Mouse (Mus musculus) midbrain, embryonic 15.5 days (tissue): ENCODE results near the gene Prickle1. TPM values are rescaled to one million over a fixed set of nuclear protein-coding genes. Genes with fewer than 3 reads are reported as not detected.
A peak's percentile ranks its signal among the peaks of the same experiment; 100 is the strongest.

ENCODE experiments used
- ATAC-seq: fragments of 200-750 bp; cut with Nextera tagmentation; replicated peaks from 2 replicates; pipeline ENCODE4 v1.8.0; 2017; ENCODE audit warnings: moderate TSS enrichment
- H3K27ac ChIP-seq: fragments of 300-500 bp; sonication (generic); 2 replicates; pipeline ENCODE4 v1.5.1; 2015; ENCODE audit warnings: mild to moderate bottlenecking, inconsistent platforms
- H3K27me3 ChIP-seq: fragments of 300-500 bp; sonication (generic); replicated peaks from 2 replicates; pipeline ENCODE4 v1.6.1; 2015; ENCODE audit warnings: inconsistent platforms
- H3K36me3 ChIP-seq: fragments of 300-500 bp; sonication (generic); replicated peaks from 2 replicates; pipeline ENCODE4 v1.6.1; 2015; ENCODE audit warnings: inconsistent platforms
- H3K4me1 ChIP-seq: fragments of 300-500 bp; sonication (generic); 2 replicates; pipeline ENCODE4 v1.6.1; 2015; ENCODE audit warnings: inconsistent platforms
- H3K4me2 ChIP-seq: fragments of 300-500 bp; sonication (generic); 2 replicates; pipeline ENCODE4 v1.6.1; 2015; ENCODE audit warnings: inconsistent platforms, mild to moderate bottlenecking, moderate library complexity
- H3K4me3 ChIP-seq: fragments of 300-500 bp; sonication (generic); 2 replicates; pipeline ENCODE4 v1.5.1; 2015; ENCODE audit warnings: mild to moderate bottlenecking, inconsistent platforms
- H3K9ac ChIP-seq: fragments of 300-500 bp; sonication (generic); 2 replicates; pipeline ENCODE4 v1.6.1; 2015; ENCODE audit warnings: mild to moderate bottlenecking, inconsistent platforms
- H3K9me3 ChIP-seq: fragments of 300-500 bp; sonication (generic); 2 replicates; pipeline ENCODE4 v1.6.1; 2016; ENCODE audit warnings: inconsistent platforms
- WGBS: fragments of 180-500 bp; shearing (Covaris S2); methylation state at CpG from one replicate; pipeline ENCODE4 v1.1.7; 2015; ENCODE audit warnings: mixed read lengths; 5-methylcytosine and 5-hydroxymethylcytosine counted together
- polyA plus RNA-seq: library from polyadenylated mRNA; unstranded; fragments of >200 nt; fragmentation: Nextera tagmentation; extraction: Ambion mirVana; gene quantifications from 2 replicates; pipeline ENCODE4 v1.2.1, GENCODE M21; 2015

Gene Prickle1
- polyA plus RNA-seq, result 12.9 and 13.4 TPM in 2 replicates

GRCm38 (mm10) chr15:93595746-93596145 lies at the start of gene Prickle1:
Prickle1 (minus strand) TSS chr15:93595891.
- Histone ChIP-seq H3K9ac (peak within 1 kb of the TSS; percentile 75), H3K4me1 (peaks cover 31% of the 10 kb centered on the region), H3K4me2 (peak within 1 kb of the TSS; percentile 77), H3K27ac (peak within 1 kb of the TSS; percentile 82), H3K9me3 (no peaks in the 10 kb centered on the region), H3K4me3 (peak within 1 kb of the TSS; percentile 75), H3K27me3 (no peaks in the 10 kb centered on the region; the same call in 1 of the 2 replicates), H3K36me3 (no peaks in the 10 kb centered on the region)
- ATAC-seq, result peak; percentile 96
- WGBS, result 0% methylated on average over 45 of the region's 60 CpGs

- no peaks in the 10 kb centered on the region for H3K4me1 ChIP-seq
- no peak overlapping the region for H3K27ac ChIP-seq
- no peak overlapping the region for H3K4me3 ChIP-seq
- H3K36me3 ChIP-seq, result no peaks in the 10 kb centered on the region
- no peak overlapping the region for H3K4me2 ChIP-seq
- H3K9me3 ChIP-seq, result no peaks in the 10 kb centered on the region
- H3K27me3 ChIP-seq, result no peaks in the 10 kb centered on the region
- no peak overlapping the region for H3K9ac ChIP-seq
- 91% methylated on average over 2 of the region's 2 CpGs for WGBS
- ATAC-seq, result no peak
Observed at GRCm38 (mm10) chr15:93640221-93640620, 44.5 kb upstream of the Prickle1 start.

GRCm38 (mm10) chr15:93636976-93637375 lies 41.3 kb upstream of the Prickle1 start:
- Histone ChIP-seq H3K27ac (no peak overlapping the region), H3K4me3 (no peak overlapping the region), H3K9ac (no peak overlapping the region), H3K4me2 (no peak overlapping the region), H3K27me3 (no peaks in the 10 kb centered on the region), H3K4me1 (no peaks in the 10 kb centered on the region), H3K36me3 (no peaks in the 10 kb centered on the region), H3K9me3 (no peaks in the 10 kb centered on the region)
- WGBS, result 77% methylated on average over 7 of the region's 7 CpGs
- ATAC-seq, result no peak

GRCm38 (mm10) chr15:93635603-93636002 lies 39.9 kb upstream of the Prickle1 start:
- Histone ChIP-seq H3K9ac (no peak overlapping the region), H3K36me3 (no peaks in the 10 kb centered on the region), H3K27ac (no peak overlapping the region), H3K4me2 (no peak overlapping the region), H3K27me3 (no peaks in the 10 kb centered on the region), H3K4me3 (no peak overlapping the region), H3K4me1 (no peaks in the 10 kb centered on the region), H3K9me3 (no peaks in the 10 kb centered on the region)
- no peak for ATAC-seq
- WGBS, result 69% methylated on average over 4 of the region's 4 CpGs

GRCm38 (mm10) chr15:93634536-93634935 lies 38.8 kb upstream of the Prickle1 start:
- Histone ChIP-seq H3K27me3 (no peaks in the 10 kb centered on the region), H3K9me3 (no peaks in the 10 kb centered on the region), H3K4me1 (no peaks in the 10 kb centered on the region), H3K4me3 (no peak overlapping the region), H3K9ac (no peak overlapping the region), H3K4me2 (no peak overlapping the region), H3K27ac (no peak overlapping the region), H3K36me3 (no peaks in the 10 kb centered on the region)
- WGBS, result 71% methylated on average over 5 of the region's 5 CpGs
- no peak for ATAC-seq

- no peak for ATAC-seq
- H3K9me3 ChIP-seq, result no peaks in the 10 kb centered on the region
- WGBS, result 92% methylated on average over 14 of the region's 14 CpGs
- no peaks in the 10 kb centered on the region for H3K36me3 ChIP-seq
- H3K9ac ChIP-seq, result no peak overlapping the region
- no peaks in the 10 kb centered on the region for H3K4me1 ChIP-seq
- no peaks in the 10 kb centered on the region for H3K27me3 ChIP-seq
- H3K27ac ChIP-seq, result no peak overlapping the region
- no peak overlapping the region for H3K4me2 ChIP-seq
- H3K4me3 ChIP-seq, result no peak overlapping the region
Observed at GRCm38 (mm10) chr15:93630001-93630541, 34.4 kb upstream of the Prickle1 start.

GRCm38 (mm10) chr15:93629201-93629600 lies 33.5 kb upstream of the Prickle1 start:
- 91% methylated on average over 9 of the region's 9 CpGs for WGBS
- Histone ChIP-seq H3K9ac (no peak overlapping the region), H3K36me3 (no peaks in the 10 kb centered on the region), H3K4me3 (no peak overlapping the region), H3K27me3 (no peaks in the 10 kb centered on the region), H3K4me2 (no peak overlapping the region), H3K4me1 (no peaks in the 10 kb centered on the region), H3K27ac (no peak overlapping the region), H3K9me3 (no peaks in the 10 kb centered on the region)
- ATAC-seq, result no peak

GRCm38 (mm10) chr15:93627836-93628797 lies 32.4 kb upstream of the Prickle1 start:
- H3K27ac ChIP-seq, result no peak overlapping the region
- no peak overlapping the region for H3K4me3 ChIP-seq
- H3K4me2 ChIP-seq, result no peak overlapping the region
- no peaks in the 10 kb centered on the region for H3K9me3 ChIP-seq
- H3K4me1 ChIP-seq, result no peaks in the 10 kb centered on the region
- no peak for ATAC-seq
- no peak overlapping the region for H3K9ac ChIP-seq
- 82% methylated on average over 21 of the region's 21 CpGs for WGBS
- H3K27me3 ChIP-seq, result no peaks in the 10 kb centered on the region
- no peaks in the 10 kb centered on the region for H3K36me3 ChIP-seq

- Histone ChIP-seq H3K27me3 (no peaks in the 10 kb centered on the region), H3K4me2 (no peak overlapping the region), H3K9me3 (no peaks in the 10 kb centered on the region), H3K4me3 (no peak overlapping the region), H3K36me3 (no peaks in the 10 kb centered on the region), H3K27ac (no peak overlapping the region), H3K9ac (no peak overlapping the region), H3K4me1 (no peaks in the 10 kb centered on the region)
- 75% methylated on average over 4 of the region's 4 CpGs for WGBS
- ATAC-seq, result no peak
Observed at GRCm38 (mm10) chr15:93619551-93619950, 23.9 kb upstream of the Prickle1 start.

GRCm38 (mm10) chr15:93618442-93619150 lies 22.9 kb upstream of the Prickle1 start:
- no peaks in the 10 kb centered on the region for H3K36me3 ChIP-seq
- no peak overlapping the region for H3K4me3 ChIP-seq
- H3K9me3 ChIP-seq, result no peaks in the 10 kb centered on the region
- H3K27ac ChIP-seq, result no peak overlapping the region
- WGBS, result 90% methylated on average over 6 of the region's 6 CpGs
- no peak overlapping the region for H3K4me2 ChIP-seq
- H3K4me1 ChIP-seq, result no peaks in the 10 kb centered on the region
- no peaks in the 10 kb centered on the region for H3K27me3 ChIP-seq
- ATAC-seq, result no peak
- no peak overlapping the region for H3K9ac ChIP-seq

GRCm38 (mm10) chr15:93616277-93616676 lies 20.6 kb upstream of the Prickle1 start:
- ATAC-seq, result no peak

GRCm38 (mm10) chr15:93615031-93615430 lies 19.3 kb upstream of the Prickle1 start:
- Histone ChIP-seq H3K27ac (no peak overlapping the region), H3K27me3 (no peaks in the 10 kb centered on the region), H3K36me3 (no peaks in the 10 kb centered on the region), H3K9ac (no peak overlapping the region), H3K4me2 (no peak overlapping the region), H3K9me3 (no peaks in the 10 kb centered on the region), H3K4me1 (no peaks in the 10 kb centered on the region), H3K4me3 (no peak overlapping the region)
- 65% methylated on average over 3 of the region's 3 CpGs for WGBS
- ATAC-seq, result no peak

More at GRCm38 (mm10) chr15:93616277-93616676, 20.6 kb upstream of the Prickle1 start:
- Histone ChIP-seq H3K27me3 (no peaks in the 10 kb centered on the region), H3K4me3 (no peak overlapping the region), H3K9me3 (no peaks in the 10 kb centered on the region), H3K4me1 (no peaks in the 10 kb centered on the region), H3K36me3 (no peaks in the 10 kb centered on the region), H3K9ac (no peak overlapping the region), H3K27ac (no peak overlapping the region), H3K4me2 (no peak overlapping the region)
- 94% methylated on average over 4 of the region's 4 CpGs for WGBS
